Mouse (Mus musculus): Measurements from ENCODE around the gene Foxo3.

Gene Foxo3

DNA sequence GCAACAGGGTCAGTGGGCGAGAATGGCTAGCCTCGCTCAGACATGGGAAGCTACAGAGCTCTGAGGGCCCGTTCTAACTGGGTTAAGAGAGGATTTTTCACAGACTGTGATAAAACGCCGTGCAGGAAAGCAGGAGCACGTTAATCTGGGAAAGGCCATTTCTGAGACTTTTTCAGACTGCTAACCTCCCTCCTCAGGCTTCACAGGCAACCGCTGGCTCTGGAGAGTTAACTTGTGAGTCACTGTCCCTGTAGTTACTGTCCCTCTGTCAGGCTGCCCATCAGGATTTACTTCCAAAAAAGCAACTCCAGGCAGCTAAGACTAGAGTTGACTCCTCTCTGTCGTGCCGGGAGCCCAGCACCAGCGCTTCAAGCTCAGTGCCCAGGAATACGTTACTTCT lies 54.6 kb downstream of the Foxo3 start:
- DNase-seq: no peak

DNA sequence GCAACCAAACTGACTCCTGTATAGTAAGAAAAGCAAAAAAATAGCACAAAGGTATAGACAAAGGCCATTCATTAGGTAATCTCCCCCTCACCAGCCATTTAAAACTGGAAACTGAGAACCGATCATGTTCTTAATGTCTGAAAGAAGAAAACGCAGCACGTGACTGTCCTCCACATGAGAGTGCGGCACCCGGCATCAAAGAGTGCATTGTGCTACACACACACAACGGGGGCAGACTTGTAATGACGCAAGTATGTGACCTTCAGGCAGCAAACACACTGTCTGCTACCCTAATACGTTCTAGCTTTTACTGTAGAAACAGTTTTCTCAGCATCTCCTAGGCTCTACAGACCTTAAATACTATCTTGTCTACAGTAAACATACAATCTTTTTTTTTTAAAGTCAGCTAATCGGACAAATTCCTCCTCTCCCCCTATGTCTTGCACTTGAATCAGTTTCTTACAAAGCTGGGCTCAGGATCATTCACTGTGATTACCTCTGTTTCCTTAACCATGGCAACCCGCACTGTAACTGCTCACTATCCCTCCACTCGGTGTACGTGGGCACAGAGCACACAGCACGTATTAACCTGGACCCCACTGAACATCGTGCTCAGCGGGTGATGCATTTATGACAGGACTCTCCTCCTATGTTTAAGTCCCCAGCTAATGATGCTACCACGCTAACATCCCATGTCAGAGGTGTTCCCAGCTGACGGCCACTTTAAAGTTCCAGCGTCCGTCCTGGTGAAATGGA lies 55.2 kb downstream of the Foxo3 start:
- DNase-seq: no peak

DNA sequence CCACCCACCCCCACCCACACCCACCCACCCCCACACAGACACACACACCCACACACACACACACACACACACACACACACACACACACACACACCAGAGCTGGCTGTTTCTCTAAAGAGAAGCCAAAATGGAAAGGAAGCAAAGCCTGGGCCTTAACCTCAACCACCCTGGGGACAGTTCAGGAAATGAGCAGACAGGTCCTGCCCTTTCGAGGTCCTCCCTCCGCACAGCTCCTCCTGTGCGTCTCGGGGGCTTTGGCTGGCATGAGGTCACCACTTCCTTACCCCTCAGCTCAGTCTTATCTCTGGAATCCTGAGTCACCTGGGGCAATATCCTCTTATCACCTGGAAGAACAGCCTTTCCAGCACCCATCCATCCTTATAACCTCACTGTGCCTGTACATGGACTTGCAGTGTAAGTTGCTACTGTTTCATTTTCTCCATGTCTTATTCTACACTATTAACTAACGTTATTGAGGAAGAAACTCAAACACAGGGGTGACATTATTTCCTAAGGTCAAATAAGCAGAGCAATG lies 56.1 kb downstream of the Foxo3 start:
- no peak for DNase-seq

DNA sequence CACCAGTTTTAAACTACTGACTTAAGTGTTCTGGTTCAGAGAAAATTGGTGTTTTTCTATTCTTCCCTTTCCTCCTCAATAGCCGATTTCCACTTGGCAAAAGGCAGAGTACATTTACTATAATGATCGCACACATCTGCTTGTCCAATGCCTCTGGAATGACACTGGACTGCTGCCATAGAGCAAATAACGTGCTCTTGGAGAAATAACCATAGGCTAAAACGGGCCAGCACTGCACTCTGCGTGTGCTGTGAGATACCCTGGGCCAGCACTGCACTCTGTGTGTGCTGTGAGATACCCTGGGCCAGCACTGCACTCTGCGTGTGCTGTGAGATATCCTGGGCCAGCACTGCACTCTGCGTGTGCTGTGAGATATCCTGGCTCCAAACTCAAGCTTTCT lies 65.1 kb downstream of the Foxo3 start:
- peak; percentile 56 for DNase-seq

DNA sequence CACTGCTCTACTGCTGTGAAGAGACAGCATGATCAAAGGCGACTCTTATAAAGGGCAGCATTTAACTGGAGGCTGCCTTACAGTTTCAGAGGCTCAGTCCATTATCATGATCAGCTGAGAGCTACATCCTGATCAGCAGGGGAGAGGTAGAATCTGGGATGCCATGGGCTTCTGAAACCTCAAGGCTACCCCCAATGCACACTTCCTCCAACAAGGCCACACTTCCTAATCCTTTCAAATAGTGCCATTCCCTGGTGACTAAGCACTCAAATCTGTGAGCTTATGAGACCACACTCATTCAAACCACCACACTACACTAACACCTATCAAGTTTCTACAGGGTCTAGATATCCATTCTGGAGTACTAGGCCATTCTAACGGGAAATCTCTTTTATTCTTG lies 65.9 kb downstream of the Foxo3 start:
- DNase-seq: no peak

DNA sequence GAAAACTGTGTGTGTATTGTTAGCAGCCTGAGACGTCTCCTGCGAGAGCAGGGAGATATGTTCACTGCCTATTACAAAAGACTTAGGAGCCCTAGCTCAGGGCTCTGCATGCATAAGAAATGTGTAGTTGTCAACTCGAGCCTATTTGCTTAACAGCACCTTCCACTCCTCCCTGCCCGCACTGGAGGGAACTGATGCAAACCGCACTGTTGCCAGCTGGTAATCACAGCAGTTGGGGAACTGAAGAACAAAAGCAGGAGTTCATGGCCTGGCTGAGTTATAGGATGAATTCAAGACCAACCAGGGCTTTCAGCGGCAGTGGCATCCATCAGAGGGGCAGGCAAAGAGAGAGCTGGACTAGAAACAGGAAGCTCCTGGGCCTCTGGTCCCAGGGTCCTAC lies 66.7 kb downstream of the Foxo3 start:
- no peak for DNase-seq

DNA sequence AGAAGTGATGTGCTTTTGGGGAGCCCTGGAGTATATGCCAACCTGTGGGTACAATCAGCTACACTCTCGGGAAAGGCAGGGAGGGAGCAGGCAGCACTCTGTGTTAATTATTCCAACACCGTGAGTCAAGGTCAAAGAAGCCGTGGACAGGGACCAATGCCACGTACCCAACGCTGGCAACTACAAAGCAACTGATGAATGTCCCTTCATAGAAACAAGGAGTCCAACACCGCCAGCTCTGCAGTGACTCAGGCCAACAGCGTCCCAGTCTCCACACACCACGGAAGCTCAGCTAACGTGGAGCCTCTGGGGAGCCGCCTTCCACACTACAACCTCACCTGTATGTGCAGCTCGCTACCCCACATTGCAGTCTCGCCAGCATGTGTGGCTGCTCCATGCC lies 68.9 kb downstream of the Foxo3 start:
- DNase-seq: no peak

DNA sequence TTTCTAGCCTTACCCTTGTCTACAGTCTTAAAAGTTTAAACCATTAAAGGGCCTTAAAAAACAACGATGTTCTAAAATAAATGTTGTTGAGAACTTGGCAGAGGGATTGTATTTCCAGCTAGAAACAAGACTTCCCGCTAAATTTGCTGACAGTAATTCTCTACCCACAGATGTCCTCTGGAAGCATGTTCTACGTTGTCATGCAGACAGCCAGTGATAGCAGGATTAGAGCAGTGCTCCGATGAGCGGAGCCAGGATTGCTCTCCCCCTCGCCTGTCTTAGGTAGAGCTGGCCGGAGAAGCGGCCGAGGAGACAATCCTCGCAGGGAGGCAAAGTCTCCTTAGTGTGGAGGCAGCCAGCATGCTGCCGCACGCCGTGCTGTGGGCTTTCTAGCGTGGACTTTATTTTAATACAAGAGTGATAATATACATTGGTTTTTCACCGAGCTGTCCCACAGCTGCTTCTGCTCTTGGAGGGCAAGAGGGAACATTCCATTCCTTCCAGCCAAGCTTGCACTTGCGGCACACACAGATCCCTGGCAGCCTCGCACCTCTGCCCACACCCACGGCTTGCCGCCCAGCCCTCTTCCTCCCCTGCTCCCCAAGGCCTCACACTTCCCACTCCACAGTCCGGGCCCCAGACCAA lies 71.7 kb downstream of the Foxo3 start:
- peak; percentile 48 for DNase-seq

DNA sequence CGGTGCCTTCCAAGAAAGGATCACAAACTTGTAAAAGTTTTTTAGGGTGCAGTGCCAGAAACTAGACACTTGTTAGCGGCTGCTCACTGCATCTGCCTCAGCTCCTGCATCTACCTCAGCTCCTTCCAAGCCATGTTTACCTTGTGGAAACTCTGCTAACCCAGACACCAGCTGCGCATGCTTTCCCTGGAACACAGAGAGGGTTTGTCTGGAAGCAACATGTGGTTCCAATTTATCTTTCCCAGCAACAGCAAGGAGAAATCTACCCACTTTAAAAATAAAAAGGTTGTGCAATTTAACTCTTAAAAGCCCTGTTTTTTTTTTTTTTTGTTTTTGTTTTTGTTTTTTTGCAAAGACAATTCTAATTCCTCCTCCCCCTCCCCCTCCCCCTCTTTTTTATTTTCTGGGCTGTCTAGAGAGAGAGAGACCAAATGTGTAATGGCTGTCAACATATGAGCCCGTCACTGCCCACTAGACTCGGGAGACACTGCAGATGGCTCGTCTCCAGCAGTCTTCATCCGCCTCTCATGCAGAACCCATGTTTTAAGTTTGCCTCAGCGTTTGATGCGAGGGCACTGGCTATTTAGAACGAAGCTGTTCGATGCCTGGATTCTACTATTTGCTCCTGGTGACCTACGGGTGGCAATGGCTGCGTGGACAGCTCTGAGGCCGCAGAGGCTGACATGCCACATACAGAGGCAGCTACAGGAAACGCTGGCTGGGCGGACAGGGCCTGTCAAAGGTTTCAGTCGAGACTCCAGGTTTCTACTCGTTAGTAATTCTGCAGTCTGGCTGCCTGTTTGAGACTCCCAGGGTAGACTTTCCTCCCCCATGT lies 73.0 kb downstream of the Foxo3 start:
- no peak for DNase-seq

DNA sequence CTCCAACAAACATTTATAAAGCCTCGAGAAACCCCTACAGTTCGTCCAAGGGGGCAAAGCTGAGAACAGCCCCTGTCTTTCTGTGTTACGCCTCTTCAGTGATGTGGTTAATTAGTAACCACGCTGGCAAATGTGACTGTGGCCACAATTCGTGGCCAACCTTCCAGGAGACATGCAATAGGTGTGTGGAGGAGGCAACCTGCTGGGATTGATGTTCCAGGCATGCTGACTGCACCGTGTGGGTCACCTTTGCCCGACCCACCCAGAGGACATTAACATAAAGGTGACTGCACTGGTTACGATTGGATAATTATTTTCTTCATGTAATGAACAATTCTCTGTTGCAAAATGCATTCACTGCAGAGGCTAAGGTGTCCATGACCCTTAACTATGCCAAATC lies 74.0 kb downstream of the Foxo3 start:
- DNase-seq: no peak

DNA sequence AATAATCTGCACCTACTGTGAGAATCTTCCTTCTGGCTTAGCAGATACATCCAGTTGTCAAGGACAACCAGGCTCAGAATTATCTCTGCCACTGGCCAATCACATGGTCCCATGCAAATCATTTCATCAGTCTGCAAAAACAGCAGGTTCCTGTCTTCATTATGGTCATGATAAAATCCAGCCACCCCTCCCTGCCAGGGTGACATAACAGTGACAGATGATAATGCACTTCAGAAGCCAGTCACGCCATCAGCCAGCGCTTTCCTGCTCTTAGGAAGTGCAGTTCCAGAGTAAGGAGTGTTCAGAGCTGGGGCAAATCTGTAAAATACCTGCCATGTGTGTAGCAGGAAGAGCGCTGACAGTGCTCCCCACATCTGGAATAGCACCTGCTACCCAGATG lies 77.1 kb downstream of the Foxo3 start:
- peak; percentile 32 for DNase-seq

DNA sequence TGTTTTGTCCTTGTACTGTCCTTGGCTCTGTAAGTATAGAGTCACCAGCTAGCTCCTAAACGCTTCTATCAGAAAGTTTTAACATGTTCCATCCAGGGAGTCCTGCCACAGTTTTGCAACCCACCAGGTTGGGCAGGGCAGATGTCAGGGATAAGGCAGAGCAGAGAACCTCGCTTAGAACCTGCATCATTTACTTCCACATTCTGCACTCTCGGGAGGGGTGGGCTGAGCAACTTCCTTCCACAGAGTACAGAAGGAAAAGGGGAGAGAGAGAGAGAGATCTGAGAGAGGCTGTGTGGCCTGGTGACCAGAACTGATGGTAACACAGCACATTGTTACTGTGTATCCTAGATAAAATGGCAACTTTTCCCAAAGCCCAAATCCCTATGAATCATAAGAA lies 77.9 kb downstream of the Foxo3 start:
- no peak for DNase-seq

DNA sequence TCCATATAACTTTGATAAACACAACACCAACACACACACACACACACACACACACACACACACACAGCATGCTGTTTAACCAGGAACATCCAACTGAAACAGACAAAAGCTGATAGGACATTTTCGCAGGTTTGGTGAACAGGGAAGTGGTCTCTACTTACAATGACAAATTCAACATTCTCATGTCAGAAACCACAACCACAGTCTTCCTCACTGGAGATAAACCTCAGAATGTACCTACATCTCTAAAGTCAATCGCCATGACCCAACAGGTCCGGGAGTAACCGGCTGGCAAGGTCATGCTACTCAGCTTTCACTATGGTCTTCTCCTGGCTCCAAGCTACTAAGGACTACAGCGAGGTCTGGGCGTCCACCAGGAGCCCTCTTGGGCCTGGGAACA lies 81.8 kb downstream of the Foxo3 start:
- DNase-seq: no peak

DNA sequence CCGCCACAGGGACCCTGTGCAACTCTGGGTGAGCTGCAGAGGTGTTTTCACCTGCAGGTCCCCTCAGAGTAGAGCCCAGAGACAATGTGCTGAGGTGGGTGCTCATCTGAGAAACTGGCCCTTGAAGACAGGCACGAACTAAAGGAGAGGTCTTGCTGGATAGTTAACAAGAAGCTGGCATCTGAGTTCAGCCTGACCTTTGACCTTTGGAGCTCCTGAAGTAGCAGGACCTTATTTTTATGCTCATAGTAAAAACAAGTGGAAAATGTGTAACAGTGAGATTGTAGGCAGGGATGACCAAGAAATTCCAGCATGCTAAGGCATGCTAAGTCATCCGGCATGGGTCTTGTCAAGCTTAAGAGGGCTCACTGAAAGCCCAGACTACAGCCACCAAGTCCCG lies 82.6 kb downstream of the Foxo3 start:
- no peak for DNase-seq

DNA sequence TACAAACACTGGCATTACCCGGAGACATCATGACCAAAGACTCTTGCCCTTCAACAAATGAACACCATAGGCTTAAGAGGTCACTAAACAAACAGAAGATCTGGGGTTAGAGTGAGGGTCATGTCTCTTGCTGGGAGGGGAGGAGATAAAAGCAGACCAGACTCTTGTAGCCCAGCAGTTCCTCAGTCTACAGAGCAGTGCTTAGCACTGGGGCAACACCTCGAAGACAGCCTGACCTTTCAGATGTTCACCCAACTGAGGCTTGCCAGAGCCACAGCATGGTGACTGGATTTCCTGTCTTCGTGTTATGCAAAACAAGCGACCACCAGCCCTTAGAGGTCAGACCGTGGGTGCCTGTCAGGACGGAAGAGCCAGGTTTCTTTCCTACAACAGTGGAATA lies 83.6 kb downstream of the Foxo3 start:
- no peak for DNase-seq

DNA sequence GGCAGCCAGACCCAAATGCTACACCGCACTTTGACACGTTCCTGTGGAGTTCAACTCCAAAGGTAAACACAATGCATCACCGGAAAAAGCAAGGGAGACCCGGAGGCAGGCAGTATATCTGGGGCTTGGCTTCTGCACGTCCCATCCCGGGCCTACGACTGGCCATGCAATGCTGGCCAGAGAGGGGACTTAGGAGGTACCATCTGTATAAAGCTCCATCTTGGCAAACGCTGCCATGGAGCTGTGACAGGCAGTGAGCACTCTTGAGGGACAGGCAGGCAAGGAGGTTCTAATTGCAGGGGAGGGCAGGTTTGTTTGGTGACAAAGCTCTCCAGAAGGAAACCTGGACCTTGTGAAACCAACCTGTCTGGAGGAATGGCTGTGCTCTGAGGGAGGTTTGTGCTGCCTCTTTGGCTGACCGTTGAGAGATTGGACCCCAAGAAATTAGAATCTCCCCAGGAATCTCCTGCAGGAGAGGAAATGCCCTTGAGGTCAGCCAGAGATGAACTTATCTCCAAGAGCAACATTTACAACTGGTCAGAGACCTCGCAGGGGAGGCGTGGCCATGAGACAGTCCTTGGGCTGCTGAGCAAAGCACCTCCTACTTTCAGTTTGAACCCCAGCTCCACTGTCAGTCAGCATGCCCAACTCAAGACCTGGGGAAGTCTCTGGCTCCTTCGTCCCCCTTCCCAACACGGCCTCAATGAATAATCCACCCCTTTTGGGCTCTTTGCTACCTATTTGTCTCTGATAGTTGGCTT lies 86.7 kb downstream of the Foxo3 start:
- DNase-seq: no peak

DNA sequence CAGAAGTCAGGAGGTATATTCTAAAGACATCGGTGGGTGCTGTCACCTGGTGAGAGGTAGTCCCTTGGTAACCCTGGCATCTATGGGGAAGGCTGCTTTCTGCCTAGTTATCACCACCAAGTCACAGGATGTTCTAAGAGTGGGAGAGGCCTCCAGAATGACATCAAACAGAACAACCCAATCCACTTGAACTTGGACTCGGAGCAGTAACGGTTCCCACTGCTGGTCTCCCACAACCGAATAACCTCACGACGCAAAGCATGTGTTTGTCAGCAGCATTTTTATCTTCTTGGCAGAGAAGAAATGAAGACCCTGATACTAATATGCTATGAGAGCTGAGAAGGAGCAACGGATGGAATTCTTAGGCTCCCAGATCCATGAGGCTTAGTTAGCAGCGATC lies 87.5 kb downstream of the Foxo3 start:
- no peak for DNase-seq

DNA sequence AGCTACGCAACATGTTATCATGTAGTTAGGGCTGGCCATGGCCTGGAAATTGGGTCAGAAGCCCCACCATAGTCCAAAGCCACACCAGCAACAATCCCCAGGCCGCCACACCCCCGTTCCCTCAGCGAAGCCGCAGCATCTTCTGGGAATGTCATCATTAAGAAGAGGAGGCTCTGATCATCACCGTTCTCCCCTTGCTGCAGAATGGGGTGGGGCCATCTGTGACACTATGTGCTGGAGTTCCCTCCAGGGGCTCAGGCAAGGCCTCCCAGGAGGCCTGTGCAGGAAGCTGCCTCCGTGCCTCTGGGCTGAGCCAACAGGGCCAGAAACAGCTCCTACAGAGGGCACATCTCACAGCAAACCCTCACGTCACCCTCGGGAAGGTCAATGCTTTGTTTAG lies 88.5 kb downstream of the Foxo3 start:
- DNase-seq: no peak

DNA sequence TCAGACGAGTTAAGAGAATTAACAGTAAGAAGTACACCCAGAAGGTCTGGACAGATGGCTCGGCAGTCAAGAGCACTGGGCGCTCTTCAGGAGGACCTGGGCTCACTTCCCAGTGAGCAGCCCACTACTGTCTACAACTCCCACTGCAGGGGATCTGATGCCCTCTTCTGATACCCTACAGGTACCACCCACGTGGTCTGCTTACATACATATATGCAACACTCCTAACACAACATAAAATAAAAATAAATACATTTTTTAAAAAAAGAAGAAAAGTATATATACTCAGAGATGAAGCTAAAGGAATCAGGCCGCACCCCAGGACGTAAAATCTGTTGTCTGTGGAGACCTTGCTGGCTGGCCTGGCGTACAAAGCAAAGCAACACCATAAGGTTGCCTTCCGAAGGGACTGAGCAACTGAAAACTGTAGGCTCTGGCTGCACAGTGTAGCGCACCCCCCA lies 89.6 kb downstream of the Foxo3 start:
- no peak for DNase-seq

DNA sequence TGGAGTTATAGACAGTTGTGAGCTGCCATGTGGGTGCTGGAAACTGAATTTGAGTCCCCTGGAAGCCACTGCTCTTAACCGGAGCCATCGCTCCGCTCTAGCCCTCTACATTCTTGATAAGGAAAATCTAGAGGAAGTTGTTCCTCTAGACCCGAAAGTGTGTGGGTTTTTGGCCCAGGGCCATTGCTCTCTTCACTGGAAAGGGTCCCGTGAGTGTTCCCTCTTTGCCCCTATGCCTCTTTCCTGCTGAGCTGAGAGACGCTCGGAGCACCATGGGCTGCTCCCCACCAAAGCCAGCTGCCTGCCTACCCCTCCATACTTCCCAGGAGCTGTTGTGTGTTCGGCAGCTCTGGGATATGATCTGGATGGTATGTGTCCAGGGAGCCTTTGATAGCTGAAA lies 96.2 kb downstream of the Foxo3 start:
- DNase-seq: no peak

DNA sequence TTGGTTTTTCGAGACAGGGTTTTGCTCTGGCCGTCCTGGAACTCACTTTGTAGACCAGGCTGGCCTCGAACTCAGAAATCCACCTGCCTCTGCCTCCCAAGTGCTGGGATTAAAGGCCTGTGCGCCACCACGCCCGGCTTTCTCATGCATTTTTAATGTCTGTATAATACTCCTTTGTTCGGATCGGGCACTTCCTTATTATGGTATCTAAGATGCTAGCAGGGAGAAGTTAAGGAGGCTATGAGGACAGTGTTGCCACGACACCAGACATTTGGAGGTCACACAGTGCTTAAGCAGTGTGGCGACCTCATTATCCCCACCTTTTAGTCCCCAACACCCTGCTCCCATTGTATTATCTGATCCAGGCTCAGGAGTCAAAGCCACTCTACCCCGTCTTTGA lies 97.8 kb downstream of the Foxo3 start:
- no peak for DNase-seq

DNA sequence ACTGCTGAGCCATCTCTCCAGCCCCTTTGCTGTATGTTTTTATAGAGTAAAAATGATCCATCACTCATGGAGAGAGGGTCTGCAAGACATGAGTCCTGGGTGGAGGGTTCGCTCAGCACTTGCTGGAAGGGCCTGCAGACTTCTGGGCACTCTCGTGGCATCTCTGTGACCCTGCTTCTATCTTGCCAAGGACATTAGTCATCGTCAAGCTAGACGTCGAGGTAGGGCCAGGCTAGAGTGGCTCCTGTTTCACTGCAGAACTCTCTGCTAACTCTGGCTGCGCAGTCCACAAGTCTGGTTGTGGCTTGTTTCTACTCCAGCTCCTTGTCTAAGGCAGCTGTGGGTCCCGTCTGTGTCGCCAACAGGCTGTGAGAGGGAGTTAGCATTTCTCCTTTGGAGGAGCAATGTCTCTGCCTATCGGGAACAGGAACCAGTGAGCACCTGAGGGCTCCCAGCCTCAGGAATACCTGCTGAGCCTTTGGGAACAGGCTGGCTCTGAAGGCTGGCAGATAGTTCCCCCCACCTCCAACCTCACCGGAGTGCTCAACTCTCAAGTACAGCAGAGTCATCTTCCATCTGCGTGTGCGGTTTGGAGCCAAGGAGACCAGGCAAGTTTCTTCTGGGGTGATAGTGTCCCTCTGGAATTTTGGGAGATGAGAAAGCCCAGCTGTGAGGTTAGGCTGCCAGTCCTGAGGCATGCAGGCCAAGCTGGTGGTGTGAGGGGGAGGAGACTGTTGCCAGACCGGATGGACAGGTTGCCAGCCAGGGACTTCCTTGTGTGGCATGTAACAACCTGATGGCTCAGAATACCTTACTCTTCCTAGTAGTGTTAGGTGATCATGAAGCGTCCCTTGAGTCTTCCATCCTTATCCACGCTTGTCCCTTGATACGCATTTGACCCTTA lies 98.5 kb downstream of the Foxo3 start:
- peak; percentile 52 for DNase-seq
